Mouse (Mus musculus): Measurements from ENCODE around the gene Myo1a. TPM values are rescaled to one million over a fixed set of nuclear protein-coding genes. Genes with fewer than 3 reads are reported as not detected.

The Myo1a gene
- polyA plus RNA-seq, 1 experiment from 2014 or later = 0.83 TPM

GRCm38 (mm10) chr10:127736266-127736665 lies 31.3 kb downstream of the Myo1a start:
- Histone ChIP-seq H3K9ac (no peak overlapping the region), H3K27me3 (peaks cover 29% of the 10 kb centered on the region)
- no peak for ATAC-seq

DNA sequence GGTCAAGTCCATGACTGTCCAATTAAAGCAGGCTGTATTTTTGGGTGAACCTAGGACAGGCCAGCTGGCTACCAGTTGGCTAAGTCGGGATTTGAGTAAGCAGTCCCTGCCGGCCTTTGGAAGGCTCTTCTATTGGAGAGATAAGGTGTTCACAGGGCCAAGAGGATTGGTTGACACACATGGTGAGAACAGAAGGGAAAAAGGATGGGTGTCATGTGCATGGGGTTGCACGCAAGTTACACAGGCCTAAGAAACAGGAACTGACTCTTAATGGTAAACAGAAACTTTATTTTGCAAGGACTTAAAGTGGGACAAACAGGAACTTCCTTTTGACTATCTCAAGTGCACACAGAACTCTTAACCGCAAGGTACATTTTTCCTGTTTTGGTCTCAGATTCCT lies 31.9 kb downstream of the Myo1a start:
- WGBS = 80% methylated on average over 4 of the region's 4 CpGs
- no peak overlapping the region for H3K9ac ChIP-seq
- ATAC-seq = no peak
- H3K27me3 ChIP-seq = peaks cover 26% of the 10 kb centered on the region
- H3K36me3 ChIP-seq (ENCODE audit: poor library complexity, severe bottlenecking) = peaks cover 9% of the 10 kb centered on the region
- H3K4me3 ChIP-seq = no peak overlapping the region
- H3K27ac ChIP-seq = no peak overlapping the region
- no peaks in the 10 kb centered on the region for H3K9me3 ChIP-seq (replicated peaks)
- peaks cover 16% of the 10 kb centered on the region for H3K4me1 ChIP-seq
- no peak overlapping the region for H3K4me2 ChIP-seq

More at GRCm38 (mm10) chr10:127736266-127736665, 31.3 kb downstream of the Myo1a start:
- Histone ChIP-seq H3K4me3 (no peak overlapping the region), H3K36me3 (ENCODE audit: poor library complexity, severe bottlenecking) (peaks cover 2% of the 10 kb centered on the region), H3K4me1 (peaks cover 16% of the 10 kb centered on the region), H3K27ac (no peak overlapping the region), H3K4me2 (no peak overlapping the region), H3K9me3 (replicated peaks) (no peaks in the 10 kb centered on the region)
- WGBS = 71% methylated on average over 2 of the region's 2 CpGs

DNA sequence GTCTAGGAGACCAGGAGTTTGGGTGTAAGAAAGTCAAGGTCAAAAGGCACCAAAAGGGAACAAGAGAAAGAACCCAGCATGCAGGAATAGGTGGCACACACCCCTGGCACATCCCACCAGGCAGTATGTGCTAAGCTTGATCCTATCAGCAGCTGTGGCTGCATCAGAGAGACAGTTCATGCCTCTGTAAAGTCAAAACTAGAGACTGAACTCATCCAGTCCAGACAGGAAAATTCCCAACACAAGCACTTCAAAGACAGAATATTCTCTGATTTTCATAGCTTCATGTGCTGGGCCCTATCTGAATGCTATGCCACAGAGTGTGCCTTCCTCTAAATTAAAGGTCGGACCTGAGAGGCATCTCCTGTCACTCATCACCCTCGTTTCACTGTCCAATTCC lies 32.6 kb downstream of the Myo1a start:
- Histone ChIP-seq H3K4me2 (no peak overlapping the region), H3K36me3 (ENCODE audit: poor library complexity, severe bottlenecking) (peaks cover 15% of the 10 kb centered on the region), H3K9ac (no peak overlapping the region), H3K4me3 (no peak overlapping the region), H3K4me1 (peaks cover 16% of the 10 kb centered on the region), H3K27ac (no peak overlapping the region), H3K27me3 (peaks cover 20% of the 10 kb centered on the region), H3K9me3 (replicated peaks) (no peaks in the 10 kb centered on the region)
- no peak for ATAC-seq
- 27% methylated on average over 2 of the region's 2 CpGs for WGBS

DNA sequence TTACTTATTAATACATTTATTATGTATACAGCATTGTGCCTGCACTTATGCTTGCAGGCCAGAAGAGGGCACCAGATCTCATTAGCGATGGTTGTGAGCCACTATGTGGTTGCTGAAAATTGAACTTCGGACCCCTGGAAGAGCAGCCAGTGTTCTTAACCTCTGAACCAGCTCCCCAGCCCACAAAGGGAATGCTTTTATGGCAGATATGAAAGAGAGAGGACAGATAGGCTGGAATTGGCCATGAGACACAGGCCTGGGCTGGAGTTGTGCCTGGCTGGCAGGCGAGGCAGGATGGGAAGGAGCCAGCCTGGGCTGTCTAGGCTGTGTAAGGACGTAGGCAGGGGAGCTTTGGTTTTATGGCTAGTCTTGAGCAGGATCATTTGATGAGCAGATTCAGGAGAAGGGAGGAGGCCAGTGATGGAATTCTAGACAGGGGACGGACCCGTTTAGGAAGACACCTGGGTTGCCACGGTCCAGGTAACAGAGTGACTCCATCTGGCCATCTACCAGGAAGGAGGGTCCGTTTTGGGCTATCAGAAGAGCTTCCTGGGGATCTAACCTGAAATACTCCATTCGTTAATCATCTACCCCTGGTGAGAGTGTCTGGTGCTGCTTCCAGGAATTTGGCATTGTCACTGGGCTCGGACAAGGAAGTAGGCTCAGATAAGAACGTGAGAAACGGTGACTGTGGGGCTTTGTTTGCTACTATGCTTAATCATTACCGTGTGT lies 33.3 kb downstream of the Myo1a start:
- Histone ChIP-seq H3K27ac (no peak overlapping the region), H3K9ac (no peak overlapping the region), H3K4me1 (peaks cover 16% of the 10 kb centered on the region), H3K9me3 (replicated peaks) (no peaks in the 10 kb centered on the region), H3K36me3 (ENCODE audit: poor library complexity, severe bottlenecking) (peaks cover 23% of the 10 kb centered on the region), H3K4me2 (no peak overlapping the region), H3K4me3 (peak overlapping the region; percentile 87; the same call in 1 of the 2 replicates), H3K27me3 (peaks cover 18% of the 10 kb centered on the region)
- ATAC-seq = no peak
- 54% methylated on average over 13 of the region's 13 CpGs for WGBS

DNA sequence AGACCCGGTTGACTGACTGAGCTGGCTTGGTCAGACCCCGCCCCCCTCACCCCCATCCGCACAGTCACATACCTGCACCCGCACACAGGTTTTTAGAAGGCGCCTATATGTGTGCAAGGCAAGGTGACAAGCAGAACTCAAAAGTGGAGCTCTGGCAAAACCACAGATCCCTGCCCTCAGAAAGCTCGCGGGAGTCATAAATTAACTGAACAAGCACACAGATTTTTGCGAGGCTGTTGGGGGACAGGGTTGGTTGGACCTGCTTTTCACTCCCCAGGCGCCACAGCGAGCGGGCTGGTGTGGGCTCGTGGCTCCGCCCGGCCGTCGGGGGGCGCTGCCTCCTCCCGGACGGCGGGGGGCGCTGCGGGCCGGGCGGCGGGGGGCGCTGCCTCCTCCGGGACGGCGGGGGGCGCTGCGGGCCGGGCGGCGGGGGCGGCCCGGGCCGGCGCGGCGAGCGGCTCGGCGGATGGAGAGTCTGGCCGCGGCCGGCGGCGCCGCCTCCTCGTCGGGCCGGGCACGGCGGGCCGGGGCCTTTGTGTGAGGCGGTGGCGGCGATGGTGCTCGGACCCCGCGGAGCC lies 34.2 kb downstream of the Myo1a start, which contains the start of gene Zbtb39:
Zbtb39 (plus strand) TSS at position 456 of the 578 bp plus-strand sequence.
- peaks cover 31% of the 10 kb centered on the region for H3K36me3 ChIP-seq (ENCODE audit: poor library complexity, severe bottlenecking)
- H3K9ac ChIP-seq = peak within 1 kb of the TSS; percentile 95
- H3K4me1 ChIP-seq = peaks cover 16% of the 10 kb centered on the region
- peaks cover 11% of the 10 kb centered on the region for H3K27me3 ChIP-seq
- WGBS = 2% methylated on average over 36 of the region's 61 CpGs
- H3K27ac ChIP-seq = peak within 1 kb of the TSS; percentile 72
- peak; percentile 89 for ATAC-seq
- H3K4me3 ChIP-seq = peak within 1 kb of the TSS; percentile 87
- H3K9me3 ChIP-seq (replicated peaks) = no peaks in the 10 kb centered on the region
- H3K4me2 ChIP-seq = peak within 1 kb of the TSS; percentile 66

GRCm38 (mm10) chr10:127739661-127740161 lies 34.7 kb downstream of the Myo1a start:
- Histone ChIP-seq H3K27me3 (peaks cover 11% of the 10 kb centered on the region), H3K27ac (peak overlapping the region; percentile 72), H3K9me3 (replicated peaks) (no peaks in the 10 kb centered on the region), H3K4me3 (peak overlapping the region; percentile 87), H3K4me1 (peaks cover 16% of the 10 kb centered on the region), H3K4me2 (peak overlapping the region; percentile 66), H3K9ac (peak overlapping the region; percentile 95), H3K36me3 (ENCODE audit: poor library complexity, severe bottlenecking) (peaks cover 37% of the 10 kb centered on the region)
- under 1% methylated on average over 27 of the region's 55 CpGs for WGBS
- ATAC-seq = peak; percentile 72

DNA sequence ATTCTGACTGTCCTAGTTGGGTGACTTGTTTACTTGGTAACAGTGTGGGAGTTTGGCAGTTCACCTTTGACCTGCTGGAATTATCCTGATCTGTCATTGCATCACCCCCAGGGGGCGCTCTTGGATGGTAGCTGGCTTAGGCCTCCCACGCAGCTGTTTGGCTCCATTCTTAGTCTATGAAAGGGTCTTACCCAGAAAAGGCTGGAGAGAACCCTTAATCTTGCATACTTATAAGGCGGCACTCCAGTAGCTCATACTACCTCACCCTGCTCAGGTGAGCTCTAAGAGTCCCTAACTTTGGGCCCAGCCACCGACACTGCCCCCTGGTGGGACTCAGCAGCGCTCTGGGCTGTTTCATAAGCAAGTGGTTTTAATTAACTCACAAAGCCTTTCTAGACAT lies 39.7 kb downstream of the Myo1a start:
- H3K27ac ChIP-seq = no peak overlapping the region
- WGBS = 63% methylated on average over 5 of the region's 5 CpGs
- peaks cover 17% of the 10 kb centered on the region for H3K4me1 ChIP-seq
- ATAC-seq = no peak
- H3K27me3 ChIP-seq = no peaks in the 10 kb centered on the region
- H3K36me3 ChIP-seq (ENCODE audit: poor library complexity, severe bottlenecking) = peaks cover 77% of the 10 kb centered on the region
- H3K4me2 ChIP-seq = no peak overlapping the region
- H3K9me3 ChIP-seq (replicated peaks) = no peaks in the 10 kb centered on the region
- no peak overlapping the region for H3K9ac ChIP-seq
- no peak overlapping the region for H3K4me3 ChIP-seq

GRCm38 (mm10) chr10:127745886-127746285 lies 40.9 kb downstream of the Myo1a start:
- Histone ChIP-seq H3K4me1 (peaks cover 7% of the 10 kb centered on the region), H3K4me3 (no peak overlapping the region), H3K27me3 (no peaks in the 10 kb centered on the region), H3K9me3 (replicated peaks) (no peaks in the 10 kb centered on the region), H3K4me2 (no peak overlapping the region), H3K27ac (no peak overlapping the region), H3K36me3 (ENCODE audit: poor library complexity, severe bottlenecking) (peaks cover 77% of the 10 kb centered on the region), H3K9ac (no peak overlapping the region)
- WGBS = 86% methylated on average over 5 of the region's 5 CpGs
- no peak for ATAC-seq

GRCm38 (mm10) chr10:127747254-127747653 lies 42.3 kb downstream of the Myo1a start:
- no peak overlapping the region for H3K4me3 ChIP-seq
- no peak for ATAC-seq
- no peaks in the 10 kb centered on the region for H3K9me3 ChIP-seq (replicated peaks)
- no peaks in the 10 kb centered on the region for H3K27me3 ChIP-seq
- WGBS = 93% methylated on average over 8 of the region's 8 CpGs
- H3K27ac ChIP-seq = no peak overlapping the region
- H3K9ac ChIP-seq = no peak overlapping the region
- H3K4me1 ChIP-seq = 0 out of 2 replicates have a peak, but pooled peaks cover 5% of the 10 kb centered on the region
- peaks cover 65% of the 10 kb centered on the region for H3K36me3 ChIP-seq (ENCODE audit: poor library complexity, severe bottlenecking)
- no peak overlapping the region for H3K4me2 ChIP-seq

- no peak for ATAC-seq
- Histone ChIP-seq H3K27ac (no peak overlapping the region), H3K27me3 (no peaks in the 10 kb centered on the region), H3K9ac (no peak overlapping the region), H3K4me2 (no peak overlapping the region), H3K9me3 (replicated peaks) (no peaks in the 10 kb centered on the region), H3K4me1 (0 out of 2 replicates have a peak, but pooled peaks cover 5% of the 10 kb centered on the region), H3K4me3 (no peak overlapping the region), H3K36me3 (ENCODE audit: poor library complexity, severe bottlenecking) (peaks cover 48% of the 10 kb centered on the region)
- 16% methylated on average over 8 of the region's 8 CpGs for WGBS
These were observed 44.1 kb downstream of the Myo1a start for GRCm38 (mm10) chr10:127748847-127749612.

DNA sequence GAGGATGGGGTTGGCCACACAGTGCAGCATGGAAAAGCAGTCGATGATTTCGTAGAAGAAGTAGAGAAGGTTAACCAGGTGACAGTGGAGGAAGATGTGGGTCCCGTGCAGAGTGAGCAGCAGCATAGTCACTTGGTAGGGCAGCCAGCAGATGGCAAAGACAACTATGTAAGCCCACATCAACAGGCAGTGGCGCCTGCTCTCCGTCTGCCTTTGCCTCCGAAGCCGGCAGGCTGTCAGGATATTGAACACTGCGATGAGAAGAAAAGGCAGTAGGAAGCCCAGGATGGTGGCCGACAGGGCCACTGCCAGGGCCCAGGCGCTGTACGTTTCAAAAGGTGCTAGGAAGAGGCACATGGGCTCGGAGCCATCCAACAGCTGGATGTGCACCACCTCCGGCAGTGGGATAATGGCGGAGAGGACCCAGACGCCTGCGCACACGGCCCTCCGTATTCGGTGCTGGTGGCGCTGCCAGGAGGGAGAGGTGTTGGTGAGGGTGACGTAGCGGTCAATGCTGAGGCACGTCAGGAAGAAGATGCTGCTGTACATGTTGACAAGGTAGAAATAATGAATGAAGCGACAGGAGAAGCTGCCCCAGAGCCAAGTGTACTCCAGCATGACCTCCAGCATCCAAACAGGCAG lies 45.3 kb downstream of the Myo1a start:
- Histone ChIP-seq H3K27me3 (no peaks in the 10 kb centered on the region), H3K27ac (no peak overlapping the region), H3K4me3 (peak overlapping the region; percentile 14; the same call in 1 of the 2 replicates), H3K9me3 (replicated peaks) (no peaks in the 10 kb centered on the region), H3K36me3 (ENCODE audit: poor library complexity, severe bottlenecking) (peaks cover 35% of the 10 kb centered on the region), H3K4me1 (0 out of 2 replicates have a peak, but pooled peaks cover 5% of the 10 kb centered on the region), H3K4me2 (peak overlapping the region; percentile 43), H3K9ac (0 out of 2 replicates have a peak overlapping the region, but pooled peaks have one; percentile 9)
- ATAC-seq = 0 out of 2 replicates have a peak, but pooled peaks have one; percentile 30
- WGBS = 53% methylated on average over 24 of the region's 24 CpGs

Data from forebrain, embryonic 13.5 days (tissue).